Mouse (Mus musculus) gastrocnemius, postnatal 4 days (tissue): Measurements from ENCODE around the gene Ndc1. TPM values are rescaled to one million over a fixed set of nuclear protein-coding genes. Genes with fewer than 3 reads are reported as not detected.
A peak's percentile ranks its signal among the peaks of the same experiment; 100 is the strongest.

Experiments used
- DNase-seq, 2 experiments: peaks; one replicate each; pipeline ENCODE4 v3.0.0; 2021 to 2022; ENCODE audit warnings: low spot score in 2 of 2, mixed read lengths in 2 of 2
- microRNA-seq: library from miRNA; unstranded; fragments of <30 nt; microRNA quantifications from one replicate; pipeline ENCODE4 v1.2.0, GENCODE M21; 2021
- total RNA-seq, 2 experiments: library from RNA; stranded (reverse); gene quantifications; 2 replicates each; pipeline ENCODE4 v1.2.3; 2021

Ndc1 gene
- total RNA-seq, 2 experiments from 2014 or later, result 11.5 TPM

DNA sequence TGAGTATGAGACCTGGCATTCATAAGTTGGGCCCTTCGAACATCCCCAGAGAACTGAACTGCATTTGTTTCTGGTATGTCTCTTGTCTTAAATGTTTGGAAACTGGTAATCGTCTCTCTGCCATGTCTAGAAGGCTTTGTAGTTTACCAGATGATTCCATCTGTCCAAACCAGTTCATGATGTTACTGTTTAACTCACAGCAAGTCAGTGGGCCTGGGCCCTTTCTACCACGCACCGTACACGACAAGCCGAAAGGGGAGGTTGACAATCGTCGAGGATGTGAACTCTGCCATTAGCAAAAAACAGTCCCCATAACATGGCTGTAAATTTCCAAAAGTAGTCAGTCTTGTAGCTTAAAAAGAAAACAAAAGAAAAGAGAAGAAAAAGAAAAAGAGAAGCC, 71.2 kb downstream of the Ndc1 start:
- DNase-seq, result no peak

DNA sequence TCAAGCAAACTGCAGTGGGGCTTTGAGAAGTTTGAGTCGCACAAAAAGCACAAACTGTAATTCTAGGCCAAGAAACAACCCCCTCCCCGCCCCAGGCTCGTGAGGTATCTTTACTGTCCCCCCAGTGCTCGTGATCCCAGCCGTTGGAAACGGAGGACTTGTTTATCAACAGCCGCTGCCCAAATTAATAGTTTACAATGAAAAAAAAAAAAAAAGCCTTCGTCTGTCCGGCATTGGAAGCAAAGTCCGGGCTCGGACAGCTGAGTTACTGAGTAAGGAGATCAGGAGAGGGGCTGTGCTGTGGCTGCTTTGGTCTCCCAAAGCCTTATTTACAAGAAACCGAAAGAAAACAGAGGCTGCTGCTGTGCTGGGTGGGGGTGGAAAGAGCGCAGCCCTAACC, 72.7 kb downstream of the Ndc1 start:
- DNase-seq, result no peak

DNA sequence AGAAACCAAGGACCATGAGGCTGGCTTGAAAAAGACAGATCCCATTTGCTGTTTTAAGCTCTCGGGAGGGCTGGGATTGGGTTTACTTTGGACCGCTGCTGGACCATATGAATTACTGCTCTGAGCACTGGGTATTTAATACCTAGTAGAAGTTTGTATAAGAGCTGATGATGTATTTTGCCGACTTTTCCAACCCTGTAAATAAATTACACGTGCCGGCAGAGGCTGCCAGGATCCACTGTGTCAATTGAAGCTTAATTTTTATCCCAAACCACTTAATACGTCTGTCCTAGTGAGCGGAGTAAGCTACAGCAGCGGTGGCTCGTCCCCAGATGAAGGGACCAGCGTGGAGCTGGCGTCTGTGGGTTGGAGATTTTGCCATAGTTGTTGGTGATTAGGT, 74.7 kb downstream of the Ndc1 start:
- DNase-seq, result no peak

DNA sequence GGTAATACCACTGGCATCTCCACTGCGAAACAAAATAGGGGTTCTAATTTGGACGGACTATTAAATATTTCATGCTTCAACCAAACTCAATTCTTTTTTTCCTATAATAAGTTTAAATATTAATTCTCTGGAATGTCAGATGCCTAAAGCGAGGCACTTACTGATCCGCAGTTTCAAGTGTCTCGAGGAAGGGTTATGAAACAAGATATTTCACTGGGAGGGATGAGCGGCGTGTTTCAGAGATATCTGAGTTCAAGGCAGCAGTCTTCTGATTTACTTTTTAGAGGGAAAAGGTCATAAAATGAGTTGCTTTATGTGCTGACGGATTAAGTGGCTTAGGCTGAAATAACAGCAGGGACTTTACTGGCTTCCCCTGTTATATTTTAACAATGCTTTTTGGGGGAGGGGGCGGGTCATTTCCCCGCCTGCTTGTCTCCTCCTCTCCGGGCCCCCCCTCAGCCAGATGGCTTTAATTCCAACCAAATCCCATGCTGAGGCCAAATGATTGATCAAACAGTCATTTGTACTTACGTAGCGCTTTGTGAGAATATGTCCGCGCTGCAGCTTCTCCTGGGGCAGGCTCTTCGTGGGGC, 75.4 kb downstream of the Ndc1 start:
- DNase-seq, result no peak

DNA sequence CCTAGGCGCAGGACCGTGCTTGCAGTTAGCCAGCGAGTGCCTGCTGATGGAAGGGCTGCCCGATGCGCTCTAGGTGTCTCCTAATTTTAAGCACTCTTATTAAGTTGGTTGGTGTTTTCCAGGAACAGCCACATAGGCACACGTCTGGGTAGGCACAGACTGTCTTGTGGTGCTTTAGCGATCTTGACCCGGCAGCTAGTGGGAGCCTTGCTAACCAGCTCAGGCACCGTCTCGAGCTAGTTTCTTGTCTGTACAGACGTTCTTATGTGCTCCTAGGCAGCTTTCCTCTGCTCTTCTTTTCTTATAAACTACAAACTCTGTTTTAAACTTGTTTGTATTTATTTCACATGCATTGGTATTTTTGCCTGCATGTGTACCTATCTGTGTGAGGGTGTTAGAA, 76.0 kb downstream of the Ndc1 start:
- DNase-seq, result no peak

DNA sequence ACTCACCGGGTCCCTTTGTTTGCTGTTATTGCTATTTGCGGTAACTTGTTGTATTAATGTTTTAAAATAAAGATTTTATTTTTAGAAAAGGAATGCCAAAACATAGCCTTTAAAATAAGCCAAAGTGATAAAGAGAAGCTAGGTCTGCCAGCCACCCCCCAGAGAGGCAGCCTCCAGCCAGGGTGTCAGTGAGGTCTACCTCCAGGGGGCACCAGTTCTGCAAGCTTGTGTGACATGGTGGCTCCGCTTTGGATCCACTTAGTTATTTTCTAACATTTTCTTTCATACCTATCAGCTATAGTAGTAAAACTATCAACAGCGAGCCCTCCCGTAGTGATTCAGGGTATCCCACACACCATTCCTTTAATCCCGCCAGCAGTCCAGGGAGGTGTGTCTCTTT, 80.9 kb downstream of the Ndc1 start:
- no peak for DNase-seq

DNA sequence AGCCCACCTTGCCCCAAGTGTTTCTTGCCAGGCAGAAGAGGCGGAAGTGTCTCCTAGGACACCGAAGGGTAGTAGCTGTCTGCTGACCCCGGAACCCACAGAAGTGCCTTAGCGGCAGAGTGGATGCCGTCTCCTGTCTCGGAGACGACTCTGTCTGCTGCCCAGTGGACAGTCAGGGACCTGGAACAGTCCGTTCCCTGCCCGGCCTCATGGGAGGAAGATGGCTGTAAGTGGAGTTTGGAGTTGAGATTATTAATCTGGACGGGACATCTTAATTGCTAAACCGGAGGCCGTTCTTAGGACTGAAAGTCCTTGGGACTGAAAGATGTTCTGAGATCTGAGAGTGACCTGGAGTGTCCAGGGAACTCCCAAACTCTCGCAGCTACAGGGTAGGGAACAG, 81.9 kb downstream of the Ndc1 start:
- DNase-seq, result no peak

DNA sequence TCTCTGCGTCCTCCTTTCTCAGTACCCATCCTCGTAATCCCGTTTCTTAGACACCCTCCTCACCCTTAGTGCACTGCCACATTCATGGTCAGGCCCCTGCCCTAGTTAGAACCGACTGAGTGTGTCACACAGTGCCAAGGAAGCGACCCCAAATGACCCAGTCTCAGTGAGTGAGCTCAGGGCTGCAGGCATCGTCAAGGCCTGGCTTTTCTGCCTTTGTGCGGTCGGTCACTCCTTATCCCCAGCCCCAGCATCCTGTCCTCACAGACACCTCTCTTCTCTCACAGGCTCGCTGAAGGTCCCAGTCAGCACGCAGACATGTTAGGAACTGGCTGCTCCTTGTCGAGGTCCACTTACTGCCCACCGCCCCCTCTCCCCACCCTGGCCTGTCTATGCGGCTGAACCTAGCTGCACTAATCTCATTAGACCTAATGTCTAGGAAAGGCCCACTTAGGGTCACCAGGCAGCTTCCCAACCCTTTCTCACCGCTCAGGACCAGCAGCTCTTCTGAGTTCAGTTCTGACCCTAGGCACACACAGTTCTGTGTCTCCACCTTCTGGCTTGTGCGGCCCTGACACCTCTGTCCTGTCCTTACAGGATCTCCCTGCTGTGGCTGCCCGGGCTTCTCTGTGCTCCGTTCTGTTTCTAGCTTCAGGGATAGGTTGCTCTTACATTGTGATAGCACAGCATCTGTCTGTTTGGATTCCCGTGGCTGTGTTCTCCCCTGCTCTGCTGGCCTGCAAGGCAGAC, 84.9 kb downstream of the Ndc1 start:
- no peak for DNase-seq

DNA sequence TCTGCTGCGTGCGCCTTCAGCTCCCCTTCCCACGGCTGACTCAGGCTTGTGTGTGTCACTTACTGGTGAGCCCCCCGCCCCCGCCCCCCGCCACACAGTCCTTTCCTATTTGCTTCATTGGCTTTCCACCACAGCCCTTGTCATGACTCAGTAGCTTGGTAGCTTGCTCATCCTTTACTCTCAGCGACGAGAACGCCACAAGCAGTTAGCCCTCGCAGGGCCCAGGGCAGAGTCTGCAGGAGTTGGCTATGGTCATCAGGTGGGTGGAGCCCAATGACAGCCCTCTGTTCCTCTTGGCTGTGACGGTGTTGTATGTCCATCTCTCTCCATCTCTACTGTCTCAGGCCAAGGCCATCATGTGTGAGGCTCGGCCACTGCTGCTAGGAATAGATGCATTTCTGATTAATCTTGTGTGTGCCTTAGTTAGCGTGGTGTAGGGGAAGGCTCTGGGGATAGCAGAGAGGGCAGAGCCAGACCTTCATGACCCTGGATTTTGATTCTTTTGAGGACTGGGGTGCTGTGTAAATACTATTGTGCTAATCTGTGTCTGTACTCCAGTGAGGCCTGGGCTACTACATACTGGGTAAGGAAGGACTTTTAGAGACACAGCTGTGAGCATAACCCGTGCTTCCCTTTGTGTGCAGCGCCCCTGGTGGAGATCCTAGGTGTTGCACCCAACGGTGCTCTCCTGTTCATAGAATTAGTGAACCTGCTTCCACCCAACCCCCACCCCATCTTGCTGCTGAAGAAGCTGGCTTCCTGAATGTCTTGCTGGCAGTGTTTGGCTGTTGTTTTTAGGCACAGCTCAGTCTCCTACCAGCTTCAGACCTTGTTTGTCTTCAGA, 85.8 kb downstream of the Ndc1 start:
- DNase-seq, result peak; percentile 72 to 86

DNA sequence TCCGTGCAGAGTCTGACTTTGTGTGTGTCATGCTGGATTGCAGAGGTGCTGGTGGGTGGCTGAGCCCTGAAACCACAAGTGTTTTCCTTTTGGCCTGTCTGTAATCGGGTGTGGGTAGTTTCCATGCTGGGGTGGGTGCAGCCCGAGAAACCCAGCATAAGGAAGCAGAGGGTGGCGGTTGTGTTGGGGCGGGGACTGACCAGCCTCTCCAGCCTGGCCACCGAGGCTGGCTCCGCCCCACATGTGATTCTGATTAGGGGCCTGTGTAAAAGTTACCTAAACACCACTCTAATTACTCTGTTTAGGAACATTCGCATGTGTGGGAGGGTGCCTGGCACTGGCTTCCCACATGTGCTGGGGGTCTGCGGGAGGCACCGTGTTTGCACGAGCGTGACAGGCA, 90.0 kb downstream of the Ndc1 start:
- DNase-seq, result no peak

DNA sequence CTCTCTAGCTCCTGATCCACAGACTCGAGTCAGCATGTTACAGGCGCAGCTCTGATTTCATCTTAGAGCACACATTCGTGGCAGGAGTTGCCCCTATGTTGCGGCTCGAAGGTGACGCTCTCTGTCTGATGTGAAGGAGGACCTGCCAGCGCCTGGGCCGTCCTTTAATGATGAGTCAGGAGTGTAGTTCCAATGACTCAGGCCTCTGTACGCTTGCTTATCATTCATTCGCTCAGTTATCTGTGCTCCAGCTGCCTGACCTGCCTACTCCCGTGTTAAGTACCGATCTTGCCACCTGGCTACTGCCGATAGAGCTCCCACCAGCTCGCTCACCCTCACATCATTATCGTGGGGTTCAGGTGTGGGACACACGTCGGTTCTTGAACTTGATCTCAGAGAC, 91.3 kb downstream of the Ndc1 start:
- DNase-seq, result no peak

DNA sequence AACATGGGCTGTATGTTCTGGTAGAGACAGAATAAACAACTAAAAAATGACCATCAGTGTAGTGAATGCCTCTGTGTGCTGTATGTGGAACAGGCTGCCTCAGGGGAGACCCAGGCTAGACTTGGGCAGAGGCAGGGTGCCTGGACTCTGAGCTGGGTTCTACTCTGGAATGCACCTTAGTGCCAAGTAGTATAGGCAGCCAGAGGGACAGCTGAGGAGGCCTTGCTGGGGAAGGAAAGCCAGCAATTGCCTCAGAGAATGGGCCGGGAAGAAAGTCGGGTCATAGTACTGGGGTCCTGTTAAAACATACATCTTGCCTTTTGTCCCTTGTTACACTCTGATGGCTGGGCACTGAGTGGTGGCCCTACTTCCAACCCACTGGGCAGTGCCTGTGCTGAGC, 91.9 kb downstream of the Ndc1 start:
- DNase-seq, result no peak

DNA sequence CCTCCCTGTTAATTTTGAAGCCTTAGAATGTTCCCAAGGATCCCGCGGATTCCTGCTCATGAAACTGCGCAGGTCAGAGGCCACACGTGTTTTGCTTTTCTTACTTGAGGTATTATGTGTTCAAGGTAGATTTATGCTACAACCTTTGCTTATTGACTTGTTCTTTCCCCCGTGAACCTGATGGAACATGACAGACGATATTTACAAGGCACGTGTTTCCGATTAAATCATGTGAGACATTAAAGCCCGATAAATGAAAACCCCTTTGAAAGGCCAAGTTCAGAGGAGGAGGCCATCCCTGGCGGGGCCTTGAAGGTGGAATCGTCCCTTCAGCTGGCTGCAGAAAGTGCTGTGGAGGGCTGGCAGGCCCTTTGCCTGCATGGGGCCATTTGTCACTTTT, 92.9 kb downstream of the Ndc1 start:
- no peak for DNase-seq

Small RNA genes within 50 kb of the gene (microRNA-seq; reads per million reads assigned to microRNA genes)
- not detected for gene Gm24804

Other genes with a start within 250 kb of the Ndc1 start
- 100 to 1,000 TPM; 142 to 149 TPM for gene Tmem59, start 189.4 kb upstream of the Ndc1 start, total RNA-seq
- gene Tceanc2, start 188.7 kb upstream of the Ndc1 start, total RNA-seq, result 10 to 100 TPM; 17.8 to 21.4 TPM
- under 1 TPM in 1 of 2 experiments, not detected in 1; 0.34 TPM for gene Ldlrad1, start 158.6 kb upstream of the Ndc1 start, total RNA-seq
- gene Lrrc42, start 114.3 kb upstream of the Ndc1 start, total RNA-seq, result 10 to 100 TPM; 25.2 to 26.5 TPM
- 10 to 100 TPM; 27.3 to 28.9 TPM for gene Hspb11, start 114.2 kb upstream of the Ndc1 start, total RNA-seq
- gene Dio1, start 60.6 kb upstream of the Ndc1 start, total RNA-seq, result not detected
- gene Yipf1, start 53.4 kb upstream of the Ndc1 start, total RNA-seq, result 10 to 100 TPM; 20.2 to 24.8 TPM
- 1 to 10 TPM; 4.8 to 4.9 TPM for gene Glis1, start 66.8 kb downstream of the Ndc1 start, total RNA-seq